Mouse (Mus musculus) olfactory bulb, adult 2 months (tissue): Measurements from ENCODE around the gene Tmem108.

Experiments
- CTCF ChIP-seq: fragments of 200-500 bp; IDR thresholded peaks from 2 replicates; pipeline ENCODE4 v1.5.1; 2012; ENCODE audit warnings: low read depth, mild to moderate bottlenecking, low read length, moderate library complexity; ENCODE audit not compliant: insufficient read depth
- POLR2A ChIP-seq: fragments of 200-500 bp; IDR thresholded peaks from 2 replicates; pipeline ENCODE4 v1.6.1; 2012; ENCODE audit warnings: mild to moderate bottlenecking, low read depth, low read length, moderate library complexity; ENCODE audit not compliant: insufficient read depth

GRCm38 (mm10) chr9:103505067-103505466 is 256.6 kb downstream of the Tmem108 start:
- no peak for TF ChIP-seq POLR2A
- no peak for TF ChIP-seq CTCF
